Mouse (Mus musculus): Measurements from ENCODE around the gene Hdac8.

Hdac8 gene

GRCm38 (mm10) chrX:102504644-102505481 lies at the start of gene Hdac8:
Gene Hdac8, minus strand, starts transcription at chrX:102505359.
- peak; percentile 61 for DNase-seq (ENCODE audit: inconsistent ontology term)

GRCm38 (mm10) chrX:102509205-102509604 lies 4.0 kb upstream of the Hdac8 start:
- no peak for DNase-seq (ENCODE audit: inconsistent ontology term)

GRCm38 (mm10) chrX:102504179-102504578 lies 980 bp downstream of the Hdac8 start:
- DNase-seq (ENCODE audit: inconsistent ontology term), result peak; percentile 1

- DNase-seq (ENCODE audit: inconsistent ontology term), result peak; percentile 0
Measured at GRCm38 (mm10) chrX:102493992-102494730, 11.0 kb downstream of the Hdac8 start.

GRCm38 (mm10) chrX:102485575-102485974 lies 19.6 kb downstream of the Hdac8 start:
- no peak for DNase-seq (ENCODE audit: inconsistent ontology term)

- DNase-seq (ENCODE audit: inconsistent ontology term), result no peak
Measured at GRCm38 (mm10) chrX:102479665-102480064, 25.5 kb downstream of the Hdac8 start.

- peak; percentile 26 for DNase-seq (ENCODE audit: inconsistent ontology term)
Measured at GRCm38 (mm10) chrX:102478965-102479364, 26.2 kb downstream of the Hdac8 start.

- DNase-seq (ENCODE audit: inconsistent ontology term), result no peak
Measured at GRCm38 (mm10) chrX:102478481-102478880, 26.7 kb downstream of the Hdac8 start.

- DNase-seq (ENCODE audit: inconsistent ontology term), result peak; percentile 11
Measured at GRCm38 (mm10) chrX:102476784-102477183, 28.4 kb downstream of the Hdac8 start.

- DNase-seq (ENCODE audit: inconsistent ontology term), result no peak
Measured at GRCm38 (mm10) chrX:102475555-102475954, 29.6 kb downstream of the Hdac8 start.

- DNase-seq (ENCODE audit: inconsistent ontology term), result no peak
Measured at GRCm38 (mm10) chrX:102418343-102419127, 86.6 kb downstream of the Hdac8 start.

GRCm38 (mm10) chrX:102416972-102417371 lies 88.2 kb downstream of the Hdac8 start:
- DNase-seq (ENCODE audit: inconsistent ontology term), result peak; percentile 35

- DNase-seq (ENCODE audit: inconsistent ontology term), result peak; percentile 29
Measured at GRCm38 (mm10) chrX:102416386-102416785, 88.8 kb downstream of the Hdac8 start.

GRCm38 (mm10) chrX:102384765-102385164 lies 120.4 kb downstream of the Hdac8 start:
- no peak for DNase-seq (ENCODE audit: inconsistent ontology term)

GRCm38 (mm10) chrX:102383151-102383550 lies 122.0 kb downstream of the Hdac8 start:
- DNase-seq (ENCODE audit: inconsistent ontology term), result no peak

GRCm38 (mm10) chrX:102366510-102366909 lies 138.6 kb downstream of the Hdac8 start:
- peak; percentile 35 for DNase-seq (ENCODE audit: inconsistent ontology term)

GRCm38 (mm10) chrX:102362244-102362643 lies 142.9 kb downstream of the Hdac8 start:
- DNase-seq (ENCODE audit: inconsistent ontology term), result no peak

GRCm38 (mm10) chrX:102353412-102353811 lies 151.7 kb downstream of the Hdac8 start:
- DNase-seq (ENCODE audit: inconsistent ontology term), result no peak

- peak; percentile 74 for DNase-seq (ENCODE audit: inconsistent ontology term)
Measured at GRCm38 (mm10) chrX:102349843-102350731, 155.1 kb downstream of the Hdac8 start.

- no peak for DNase-seq (ENCODE audit: inconsistent ontology term)
Measured at GRCm38 (mm10) chrX:102348886-102349486, 156.2 kb downstream of the Hdac8 start.

- peak; percentile 12 for DNase-seq (ENCODE audit: inconsistent ontology term)
Measured at GRCm38 (mm10) chrX:102341688-102342087, 163.5 kb downstream of the Hdac8 start.
